19 mouse cellular contexts compared by ENCODE assay signal in the genomic region with DNA sequence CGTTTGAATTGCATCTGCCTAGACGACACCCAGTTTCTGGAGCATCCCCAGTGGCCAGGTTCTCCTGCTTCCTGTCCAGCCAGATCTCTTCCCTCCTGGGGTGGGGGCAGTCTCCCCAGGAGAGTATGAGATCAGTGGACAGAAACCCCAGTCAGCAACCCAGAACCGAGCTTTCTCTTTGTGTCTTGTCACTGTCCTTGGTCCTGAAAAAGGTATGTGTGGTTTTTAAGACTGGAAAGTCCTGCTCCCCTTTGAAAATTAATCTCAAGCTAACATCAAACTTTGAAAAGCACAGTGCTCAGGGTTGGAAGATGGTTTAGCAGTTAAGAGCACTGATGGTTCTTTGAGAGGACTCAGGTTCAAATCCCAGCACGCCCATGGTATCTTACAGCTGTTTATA. TPM values are rescaled to one million over a fixed set of nuclear protein-coding genes. Genes with fewer than 3 reads are reported as not detected.
A peak's percentile ranks its signal among the peaks of the same experiment; 100 is the strongest.
DNase-seq lines count a peak whose midpoint lies in the region; ATAC-seq and TF ChIP-seq lines count a peak whose summit lies in the region.
"Had no signal": no experiment of that assay in that cellular context is flagged by ENCODE, and none has a peak within 500 bp of the region (broad histone marks: within the 10 kb centered on the region; RNA-seq: fewer than 3 reads in every experiment).

No protein-coding gene starts in this region.

- no peaks in the 10 kb centered on the region for H3K36me3 ChIP-seq in kidney, postnatal 0 days (ENCODE audit: insufficient read depth, low read length)
- H3K36me3 ChIP-seq in kidney, embryonic 15.5 days: no peaks in the 10 kb centered on the region
- H3K36me3 ChIP-seq in embryonic facial prominence, embryonic 10.5 days (replicated peaks): no peaks in the 10 kb centered on the region
- H3K36me3 ChIP-seq: forebrain, embryonic 15.5 days; midbrain, embryonic 13.5 days; neural tube, embryonic 12.5 days had no signal

- H3K9ac ChIP-seq in kidney, postnatal 0 days (ENCODE audit: low read depth, low read length): no peak overlapping the region
- H3K9ac ChIP-seq in kidney, embryonic 15.5 days: no peak overlapping the region
- H3K9ac ChIP-seq: forebrain, embryonic 15.5 days; midbrain, embryonic 13.5 days; neural tube, embryonic 12.5 days had no signal

- ATAC-seq in kidney, postnatal 0 days (replicated peaks; ENCODE audit: low FRiP score, low read depth): no peak
- no peak for ATAC-seq in kidney, embryonic 15.5 days (replicated peaks; ENCODE audit: low FRiP score)
- ATAC-seq: activated CD4-positive, CD25-positive, alpha-beta regulatory T cell, adult 4 months; forebrain, embryonic 15.5 days; intestine, embryonic 16.5 days; midbrain, embryonic 13.5 days had no signal

- TF ChIP-seq CTCF in kidney, postnatal 0 days (IDR thresholded peaks at IDR 0.05; ENCODE audit: low read depth): no peak

- WGBS in kidney, postnatal 0 days: 48% methylated on average over 4 of the region's 4 CpGs
- WGBS in kidney, embryonic 15.5 days: 44% methylated on average over 4 of the region's 4 CpGs
- WGBS in embryonic facial prominence, embryonic 10.5 days: 53% methylated on average over 4 of the region's 4 CpGs

- H3K4me1 ChIP-seq in kidney, postnatal 0 days (replicated peaks; ENCODE audit: insufficient read depth, low read length): no peaks in the 10 kb centered on the region
- no peaks in the 10 kb centered on the region for H3K4me1 ChIP-seq in kidney, embryonic 15.5 days
- no peaks in the 10 kb centered on the region for H3K4me1 ChIP-seq in embryonic facial prominence, embryonic 10.5 days
- H3K4me1 ChIP-seq: forebrain, embryonic 15.5 days; midbrain, embryonic 13.5 days; neural tube, embryonic 12.5 days had no signal

- DNase-seq in kidney, postnatal 0 days (ENCODE audit: low spot score): peak; percentile 61
- DNase-seq in NIH3T3 (ENCODE audit: low read depth): peak; percentile 74
- peak; percentile 14 for DNase-seq in embryonic facial prominence, embryonic 10.5 days (ENCODE audit: low spot score)
- peak; percentile 39 for DNase-seq in retina, postnatal 1 day
- DNase-seq in gastrocnemius, postnatal 4 days (ENCODE audit: low spot score in 2 of 2): no peak
- DNase-seq in heart, postnatal 25 days (ENCODE audit: low spot score): no peak
- no peak for DNase-seq in cerebellum, postnatal 10 days
- DNase-seq: cerebellum, adult 9-10 months; gastrocnemius, postnatal 36 days; layer of hippocampus, postnatal 36 days; lung, postnatal 14 days had no signal

- H3K9me3 ChIP-seq in kidney, postnatal 0 days (replicated peaks; ENCODE audit: low read length): no peaks in the 10 kb centered on the region
- no peaks in the 10 kb centered on the region for H3K9me3 ChIP-seq in kidney, embryonic 15.5 days (replicated peaks)
- H3K9me3 ChIP-seq in embryonic facial prominence, embryonic 10.5 days: no peaks in the 10 kb centered on the region
- H3K9me3 ChIP-seq: forebrain, embryonic 15.5 days; midbrain, embryonic 13.5 days; neural tube, embryonic 12.5 days had no signal

- no peaks in the 10 kb centered on the region for H3K27me3 ChIP-seq in kidney, postnatal 0 days (ENCODE audit: insufficient read depth, low read length)
- H3K27me3 ChIP-seq in kidney, embryonic 15.5 days: no peaks in the 10 kb centered on the region
- H3K27me3 ChIP-seq in embryonic facial prominence, embryonic 10.5 days (replicated peaks; ENCODE audit: low read depth, poor library complexity, severe bottlenecking): no peaks in the 10 kb centered on the region
- H3K27me3 ChIP-seq: forebrain, embryonic 15.5 days; midbrain, embryonic 13.5 days; neural tube, embryonic 12.5 days had no signal

- intact Hi-C loops in heart, postnatal 25 days (cut with DNase I): no loop called here

- H3K4me2 ChIP-seq in kidney, postnatal 0 days (ENCODE audit: low read length): no peak overlapping the region
- H3K4me2 ChIP-seq in kidney, embryonic 15.5 days: no peak overlapping the region
- H3K4me2 ChIP-seq: forebrain, embryonic 15.5 days; midbrain, embryonic 13.5 days; neural tube, embryonic 12.5 days had no signal

- H3K4me3 ChIP-seq in kidney, postnatal 0 days (replicated peaks; ENCODE audit: low read depth, low read length): no peak overlapping the region
- no peak overlapping the region for H3K4me3 ChIP-seq in kidney, embryonic 15.5 days (replicated peaks)
- H3K4me3 ChIP-seq in embryonic facial prominence, embryonic 10.5 days: no peak overlapping the region
- H3K4me3 ChIP-seq: forebrain, embryonic 15.5 days; midbrain, embryonic 13.5 days; neural tube, embryonic 12.5 days had no signal

- no peak overlapping the region for H3K27ac ChIP-seq in kidney, postnatal 0 days
- no peak overlapping the region for H3K27ac ChIP-seq in kidney, embryonic 15.5 days
- H3K27ac ChIP-seq in embryonic facial prominence, embryonic 10.5 days (replicated peaks): no peak overlapping the region
- H3K27ac ChIP-seq: forebrain, embryonic 15.5 days; midbrain, embryonic 13.5 days; neural tube, embryonic 12.5 days had no signal

RNA-seq across cellular contexts. Expression of gene Gm1043, which starts 46.7 kb away (rescaled TPM):
- polyA plus RNA-seq in kidney, postnatal 0 days (2015; fragmentation: Nextera tagmentation; extraction: Ambion mirVana): not detected in 2 replicates
- not detected in 2 replicates for polyA plus RNA-seq in kidney, embryonic 15.5 days (2015; fragmentation: Nextera tagmentation; extraction: Ambion mirVana)
- polyA plus RNA-seq in embryonic facial prominence, embryonic 10.5 days (2016; fragmentation: Nextera tagmentation; extraction: Ambion mirVana): not detected in 2 replicates
- total RNA-seq in gastrocnemius, postnatal 4 days (2021): not detected
- not detected for total RNA-seq in heart, postnatal 25 days (2021)
- total RNA-seq: gastrocnemius, postnatal 36 days; liver, adult 2 months had no signal
- polyA plus RNA-seq: heart, embryonic 16.5 days had no signal

Comparison
In these comparisons a context has a peak if more than half of its experiments do, and no peak if none do; other contexts are left out.
1. DNase-seq: peak in kidney, postnatal 0 days (single experiment), NIH3T3 (single experiment), embryonic facial prominence, embryonic 10.5 days (single experiment) and retina, postnatal 1 day (single experiment); none in gastrocnemius, postnatal 4 days (0 of 2), heart, postnatal 25 days (single experiment) and cerebellum, postnatal 10 days (0 of 2).